Mouse (Mus musculus) myocyte (in vitro differentiated cells): Measurements from ENCODE around the gene Pkd1l2. TPM values are rescaled to one million over a fixed set of nuclear protein-coding genes. Genes with fewer than 3 reads are reported as not detected.

ENCODE experiments used
- H3K27me3 ChIP-seq: one replicate; pipeline ENCODE4 v1.6.1; 2011; ENCODE audit not compliant: control insufficient read depth, insufficient read depth, insufficient read length
- H3K36me3 ChIP-seq: one replicate; pipeline ENCODE4 v1.6.1; 2011; ENCODE audit not compliant: control insufficient read depth, insufficient read depth
- H3K4me2 ChIP-seq: one replicate; pipeline ENCODE4 v1.6.1; 2011; ENCODE audit warnings: low read depth, control low read depth
- H3K4me3 ChIP-seq: one replicate; pipeline ENCODE4 v1.5.1; 2011; ENCODE audit warnings: mild to moderate bottlenecking, control low read depth, moderate library complexity
- H3K79me2 ChIP-seq: one replicate; pipeline ENCODE4 v1.6.1; 2011; ENCODE audit not compliant: control insufficient read depth, insufficient read depth
- H3ac ChIP-seq: one replicate; pipeline ENCODE4 v1.6.1; 2011; ENCODE audit not compliant: control insufficient read depth, insufficient read length
- CEBPB ChIP-seq: IDR thresholded peaks from 2 replicates; pipeline ENCODE4 v1.6.1; 2011; ENCODE audit warnings: mild to moderate bottlenecking, moderate library complexity; ENCODE audit not compliant: poor library complexity, insufficient read depth, severe bottlenecking
- E2F4 ChIP-seq: IDR thresholded peaks from one replicate; pipeline ENCODE4 v1.6.1; 2011; ENCODE audit warnings: mild to moderate bottlenecking, control low read depth, moderate library complexity; ENCODE audit not compliant: insufficient read depth
- MAX ChIP-seq: IDR thresholded peaks from one replicate; pipeline ENCODE4 v1.6.1; 2011; ENCODE audit warnings: low read depth, mild to moderate bottlenecking, control low read depth
- MYOD1 ChIP-seq, 3 experiments: IDR thresholded peaks; one replicate each; pipeline ENCODE4 v1.6.1; 2011; ENCODE audit warnings: control low read depth in 2 of 3, low read depth in 2 of 3, mild to moderate bottlenecking in 2 of 3, moderate library complexity in 1 of 3; ENCODE audit not compliant: insufficient read length in 2 of 3, control insufficient read depth in 1 of 3
- MYOG ChIP-seq, 3 experiments: IDR thresholded peaks; one replicate each; pipeline ENCODE4 v1.6.1; 2011; ENCODE audit warnings: control low read depth in 2 of 3, low read depth in 2 of 3, mild to moderate bottlenecking in 2 of 3; ENCODE audit not compliant: insufficient read length in 2 of 3, control insufficient read depth in 1 of 3, insufficient read depth in 1 of 3
- POLR2A ChIP-seq: IDR thresholded peaks from one replicate; pipeline ENCODE4 v1.6.1; 2011; ENCODE audit warnings: low read depth, mild to moderate bottlenecking, control low read depth, moderate library complexity; ENCODE audit not compliant: insufficient read length
- POLR2AphosphoS2 ChIP-seq: IDR thresholded peaks from one replicate; pipeline ENCODE4 v1.6.1; 2011; ENCODE audit warnings: low read depth, control low read depth; ENCODE audit not compliant: insufficient read length
- REST ChIP-seq: IDR thresholded peaks from one replicate; pipeline ENCODE4 v1.6.1; 2011; ENCODE audit warnings: mild to moderate bottlenecking, control low read depth, moderate library complexity; ENCODE audit not compliant: insufficient read depth, insufficient read length
- SRF ChIP-seq: IDR thresholded peaks from one replicate; pipeline ENCODE4 v1.6.1; 2011; ENCODE audit warnings: low read depth; ENCODE audit not compliant: control insufficient read depth, insufficient read length
- TCF12 ChIP-seq: IDR thresholded peaks from one replicate; pipeline ENCODE4 v1.6.1; 2011; ENCODE audit warnings: mild to moderate bottlenecking, control low read depth; ENCODE audit not compliant: poor library complexity, insufficient read depth, severe bottlenecking
- TCF3 ChIP-seq: IDR thresholded peaks from one replicate; pipeline ENCODE4 v1.6.1; 2011; ENCODE audit warnings: low read depth, control low read depth; ENCODE audit not compliant: insufficient read length
- USF1 ChIP-seq: IDR thresholded peaks from one replicate; pipeline ENCODE4 v1.6.1; 2011; ENCODE audit warnings: low read depth, mild to moderate bottlenecking, control low read depth, moderate library complexity
- polyA plus RNA-seq: library from polyadenylated mRNA; unstranded; fragments of >200 nt; fragmentation: generic; extraction: Trizol; gene quantifications from one replicate; pipeline ENCODE4 v1.2.1, GENCODE M21; 2012; ENCODE audit warnings: missing spikeins

Gene Pkd1l2
- polyA plus RNA-seq, 1 experiment = 0.01 TPM

- no peak overlapping the region for H3ac ChIP-seq
- no peak overlapping the region for H3K4me3 ChIP-seq
Observed at GRCm38 (mm10) chr8:117087036-117087435, 4.8 kb upstream of the Pkd1l2 start.

GRCm38 (mm10) chr8:117085521-117085920 is 3.3 kb upstream of the Pkd1l2 start:
- no peaks in the 10 kb centered on the region for H3K36me3 ChIP-seq
- TF ChIP-seq TCF12 = no peak
- no peak for TF ChIP-seq USF1
- TF ChIP-seq TCF3 = no peak
- no peak for TF ChIP-seq MYOG (IDR thresholded peaks at IDR 0.05; ENCODE audit: control insufficient read depth in 1 of 3, insufficient read depth in 1 of 3, insufficient read length in 2 of 3, low read depth in 2 of 3)
- no peak for TF ChIP-seq POLR2AphosphoS2
- TF ChIP-seq SRF = no peak
- no peak for TF ChIP-seq POLR2A
- TF ChIP-seq MAX = no peak
- no peak for TF ChIP-seq REST
- no peak for TF ChIP-seq MYOD1 (IDR thresholded peaks at IDR 0.05; ENCODE audit: control insufficient read depth in 1 of 3, insufficient read length in 2 of 3, low read depth in 2 of 3)
- no peak for TF ChIP-seq CEBPB
- no peak overlapping the region for H3K4me2 ChIP-seq
- H3K27me3 ChIP-seq = no peaks in the 10 kb centered on the region
- H3ac ChIP-seq = no peak overlapping the region
- no peaks in the 10 kb centered on the region for H3K79me2 ChIP-seq
- H3K4me3 ChIP-seq = no peak overlapping the region

More at GRCm38 (mm10) chr8:117087036-117087435, 4.8 kb upstream of the Pkd1l2 start:
- Histone ChIP-seq H3K79me2 (no peaks in the 10 kb centered on the region), H3K36me3 (no peaks in the 10 kb centered on the region), H3K27me3 (no peaks in the 10 kb centered on the region), H3K4me2 (no peak overlapping the region)
- TF ChIP-seq POLR2AphosphoS2 (no peak), POLR2A (no peak), MYOG (IDR thresholded peaks at IDR 0.05; ENCODE audit: control insufficient read depth in 1 of 3, insufficient read depth in 1 of 3, insufficient read length in 2 of 3, low read depth in 2 of 3) (no peak), CEBPB (no peak), TCF3 (no peak), MYOD1 (IDR thresholded peaks at IDR 0.05; ENCODE audit: control insufficient read depth in 1 of 3, insufficient read length in 2 of 3, low read depth in 2 of 3) (no peak), MAX (no peak), USF1 (no peak), SRF (no peak)

- H3K79me2 ChIP-seq = no peaks in the 10 kb centered on the region
- TF ChIP-seq MYOG (IDR thresholded peaks at IDR 0.05; ENCODE audit: control insufficient read depth in 1 of 3, insufficient read depth in 1 of 3, insufficient read length in 2 of 3, low read depth in 2 of 3) = no peak
- TF ChIP-seq POLR2A = no peak
- no peak for TF ChIP-seq MYOD1 (IDR thresholded peaks at IDR 0.05; ENCODE audit: control insufficient read depth in 1 of 3, insufficient read length in 2 of 3, low read depth in 2 of 3)
- no peak for TF ChIP-seq SRF
- TF ChIP-seq POLR2AphosphoS2 = no peak
- TF ChIP-seq REST = no peak
- TF ChIP-seq TCF12 = no peak
- TF ChIP-seq TCF3 = no peak
- no peak for TF ChIP-seq CEBPB
- no peak for TF ChIP-seq MAX
- no peak for TF ChIP-seq USF1
- TF ChIP-seq E2F4 = no peak
- no peaks in the 10 kb centered on the region for H3K27me3 ChIP-seq
- H3K4me3 ChIP-seq = no peak overlapping the region
- H3K36me3 ChIP-seq = no peaks in the 10 kb centered on the region
- no peak overlapping the region for H3K4me2 ChIP-seq
- no peak overlapping the region for H3ac ChIP-seq
Observed at GRCm38 (mm10) chr8:117082947-117083559, 804 bp upstream of the Pkd1l2 start.

GRCm38 (mm10) chr8:117079652-117080051 is 2.6 kb downstream of the Pkd1l2 start:
- Histone ChIP-seq H3K27me3 (peaks cover 5% of the 10 kb centered on the region), H3K4me2 (no peak overlapping the region), H3K36me3 (no peaks in the 10 kb centered on the region), H3K4me3 (no peak overlapping the region), H3K79me2 (no peaks in the 10 kb centered on the region), H3ac (no peak overlapping the region)
- TF ChIP-seq USF1 (no peak), MYOG (IDR thresholded peaks at IDR 0.05; ENCODE audit: control insufficient read depth in 1 of 3, insufficient read depth in 1 of 3, insufficient read length in 2 of 3, low read depth in 2 of 3) (no peak), POLR2A (no peak), SRF (no peak), MAX (no peak)
